Mouse (Mus musculus) MEL (cell line): ENCODE data around the gene Vps52.

Experiments used
- BHLHE40 ChIP-seq: IDR thresholded peaks from 2 replicates; pipeline ENCODE4 v1.6.1; 2012; ENCODE audit warnings: low read depth, mild to moderate bottlenecking, inconsistent platforms, low read length, improper control_type of control experiment, borderline replicate concordance
- CTCF ChIP-seq, 3 experiments: IDR thresholded peaks in 2 of 3; conservative IDR thresholded peaks in 1 of 3; 2 replicates each; pipeline ENCODE4 v1.5.1; 2011 to 2012; ENCODE audit warnings: low read length in 3 of 3, low read depth in 2 of 3, mild to moderate bottlenecking in 2 of 3, improper control_type of control experiment in 1 of 3, inconsistent platforms in 1 of 3, mixed read lengths in 1 of 3, moderate library complexity in 1 of 3; ENCODE audit not compliant: control insufficient read depth in 1 of 3, insufficient read depth in 1 of 3, poor library complexity in 1 of 3, severe bottlenecking in 1 of 3
- MAX ChIP-seq: IDR thresholded peaks from 2 replicates; pipeline ENCODE4 v1.6.1; 2011; ENCODE audit warnings: low read length, improper control_type of control experiment
- NELFE ChIP-seq: IDR thresholded peaks from 2 replicates; pipeline ENCODE4 v1.6.1; 2011; ENCODE audit warnings: low read depth, low read length, improper control_type of control experiment
- ZC3H11A ChIP-seq: IDR thresholded peaks from 2 replicates; pipeline ENCODE4 v1.6.1; 2012; ENCODE audit warnings: low read depth, mild to moderate bottlenecking, inconsistent platforms, low read length, improper control_type of control experiment

- TF ChIP-seq MAX, result no peak
- TF ChIP-seq CTCF (IDR thresholded peaks at IDR 0.05 in 2 of 3, conservative IDR thresholded peaks at IDR 0.05 in 1 of 3; ENCODE audit: control insufficient read depth in 1 of 3, insufficient read depth in 1 of 3, low read depth in 2 of 3, low read length in 3 of 3, poor library complexity in 1 of 3, severe bottlenecking in 1 of 3), result no peak
- no peak for TF ChIP-seq ZC3H11A
- no peak for TF ChIP-seq NELFE
- TF ChIP-seq BHLHE40, result no peak
Measured at GRCm38 (mm10) chr17:33980181-33981035, 24.8 kb downstream of the Vps52 start.
